Mouse (Mus musculus): ENCODE measurements at regions not wholly inside any gene's neighbourhood (a gene's known extent, or its start where the extent isn't known, plus 50 kb on each side); places are given as distances from the start of the nearest gene placed in this dataset.

- no peak for TF ChIP-seq TCF3 (IDR thresholded peaks at IDR 0.05; ENCODE audit: insufficient read length, low read depth)
- no peak for TF ChIP-seq REST (IDR thresholded peaks at IDR 0.05; ENCODE audit: insufficient read depth, insufficient read length)
- TF ChIP-seq TCF12 (IDR thresholded peaks at IDR 0.05; ENCODE audit: insufficient read depth, poor library complexity, severe bottlenecking): no peak
- TF ChIP-seq MAX (IDR thresholded peaks at IDR 0.05; ENCODE audit: low read depth): no peak
- TF ChIP-seq MYOG (IDR thresholded peaks at IDR 0.05; ENCODE audit: control insufficient read depth in 1 of 3, insufficient read depth in 1 of 3, insufficient read length in 2 of 3, low read depth in 2 of 3): no peak
- no peak for TF ChIP-seq E2F4 (IDR thresholded peaks at IDR 0.05; ENCODE audit: insufficient read depth)
- TF ChIP-seq USF1 (IDR thresholded peaks at IDR 0.05; ENCODE audit: low read depth): no peak
- no peak for TF ChIP-seq POLR2A (IDR thresholded peaks at IDR 0.05; ENCODE audit: insufficient read length, low read depth)
- no peak for TF ChIP-seq CEBPB (IDR thresholded peaks at IDR 0.05; ENCODE audit: insufficient read depth, poor library complexity, severe bottlenecking)
- TF ChIP-seq MYOD1 (IDR thresholded peaks at IDR 0.05; ENCODE audit: control insufficient read depth in 1 of 3, insufficient read length in 2 of 3, low read depth in 2 of 3): no peak
- TF ChIP-seq POLR2AphosphoS2 (IDR thresholded peaks at IDR 0.05; ENCODE audit: insufficient read length, low read depth): no peak
- no peak for TF ChIP-seq SRF (IDR thresholded peaks at IDR 0.05; ENCODE audit: control insufficient read depth, insufficient read length, low read depth)
- no peaks in the 10 kb centered on the region for H3K79me2 ChIP-seq (ENCODE audit: control insufficient read depth, insufficient read depth)
- no peak overlapping the region for H3K4me2 ChIP-seq (ENCODE audit: low read depth)
- no peak overlapping the region for H3K4me3 ChIP-seq
- no peaks in the 10 kb centered on the region for H3K27me3 ChIP-seq (ENCODE audit: control insufficient read depth, insufficient read depth, insufficient read length)
- H3ac ChIP-seq (ENCODE audit: control insufficient read depth, insufficient read length): no peak overlapping the region
- H3K36me3 ChIP-seq (ENCODE audit: control insufficient read depth, insufficient read depth): no peaks in the 10 kb centered on the region
These were observed 309.1 kb upstream of the Brinp3 start for GRCm38 (mm10) chr1:146185444-146185843.

- Histone ChIP-seq H3K4me2 (ENCODE audit: low read depth) (no peak overlapping the region), H3K27me3 (ENCODE audit: control insufficient read depth, insufficient read depth, insufficient read length) (no peaks in the 10 kb centered on the region), H3K4me3 (no peak overlapping the region), H3K36me3 (ENCODE audit: control insufficient read depth, insufficient read depth) (no peaks in the 10 kb centered on the region), H3ac (ENCODE audit: control insufficient read depth, insufficient read length) (no peak overlapping the region), H3K79me2 (ENCODE audit: control insufficient read depth, insufficient read depth) (no peaks in the 10 kb centered on the region)
- TF ChIP-seq TCF3 (IDR thresholded peaks at IDR 0.05; ENCODE audit: insufficient read length, low read depth) (no peak), MYOD1 (IDR thresholded peaks at IDR 0.05; ENCODE audit: control insufficient read depth in 1 of 3, insufficient read length in 2 of 3, low read depth in 2 of 3) (no peak), TCF12 (IDR thresholded peaks at IDR 0.05; ENCODE audit: insufficient read depth, poor library complexity, severe bottlenecking) (no peak), MAX (IDR thresholded peaks at IDR 0.05; ENCODE audit: low read depth) (no peak), USF1 (IDR thresholded peaks at IDR 0.05; ENCODE audit: low read depth) (no peak), POLR2A (IDR thresholded peaks at IDR 0.05; ENCODE audit: insufficient read length, low read depth) (no peak), MYOG (IDR thresholded peaks at IDR 0.05; ENCODE audit: control insufficient read depth in 1 of 3, insufficient read depth in 1 of 3, insufficient read length in 2 of 3, low read depth in 2 of 3) (no peak), E2F4 (IDR thresholded peaks at IDR 0.05; ENCODE audit: insufficient read depth) (no peak), REST (IDR thresholded peaks at IDR 0.05; ENCODE audit: insufficient read depth, insufficient read length) (no peak), CEBPB (IDR thresholded peaks at IDR 0.05; ENCODE audit: insufficient read depth, poor library complexity, severe bottlenecking) (no peak), SRF (IDR thresholded peaks at IDR 0.05; ENCODE audit: control insufficient read depth, insufficient read length, low read depth) (no peak), POLR2AphosphoS2 (IDR thresholded peaks at IDR 0.05; ENCODE audit: insufficient read length, low read depth) (no peak)
These were observed 282.9 kb upstream of the Brinp3 start for GRCm38 (mm10) chr1:146211646-146212045.

GRCm38 (mm10) chr1:146231487-146232466 lies 262.8 kb upstream of the Brinp3 start:
- Histone ChIP-seq H3K36me3 (ENCODE audit: control insufficient read depth, insufficient read depth) (no peaks in the 10 kb centered on the region), H3K4me2 (ENCODE audit: low read depth) (no peak overlapping the region), H3ac (ENCODE audit: control insufficient read depth, insufficient read length) (no peak overlapping the region), H3K79me2 (ENCODE audit: control insufficient read depth, insufficient read depth) (no peaks in the 10 kb centered on the region), H3K4me3 (no peak overlapping the region), H3K27me3 (ENCODE audit: control insufficient read depth, insufficient read depth, insufficient read length) (no peaks in the 10 kb centered on the region)
- TF ChIP-seq POLR2A (IDR thresholded peaks at IDR 0.05; ENCODE audit: insufficient read length, low read depth): no peak
- no peak for TF ChIP-seq TCF12 (IDR thresholded peaks at IDR 0.05; ENCODE audit: insufficient read depth, poor library complexity, severe bottlenecking)
- TF ChIP-seq REST (IDR thresholded peaks at IDR 0.05; ENCODE audit: insufficient read depth, insufficient read length): no peak
- no peak for TF ChIP-seq SRF (IDR thresholded peaks at IDR 0.05; ENCODE audit: control insufficient read depth, insufficient read length, low read depth)

- H3K4me3 ChIP-seq: no peak overlapping the region
- no peaks in the 10 kb centered on the region for H3K27me3 ChIP-seq (ENCODE audit: control insufficient read depth, insufficient read depth, insufficient read length)
- TF ChIP-seq REST (IDR thresholded peaks at IDR 0.05; ENCODE audit: insufficient read depth, insufficient read length): no peak
- TF ChIP-seq POLR2AphosphoS2 (IDR thresholded peaks at IDR 0.05; ENCODE audit: insufficient read length, low read depth): no peak
- no peak for TF ChIP-seq TCF12 (IDR thresholded peaks at IDR 0.05; ENCODE audit: insufficient read depth, poor library complexity, severe bottlenecking)
- TF ChIP-seq E2F4 (IDR thresholded peaks at IDR 0.05; ENCODE audit: insufficient read depth): no peak
- TF ChIP-seq MYOD1 (IDR thresholded peaks at IDR 0.05; ENCODE audit: control insufficient read depth in 1 of 3, insufficient read length in 2 of 3, low read depth in 2 of 3): no peak
- TF ChIP-seq POLR2A (IDR thresholded peaks at IDR 0.05; ENCODE audit: insufficient read length, low read depth): no peak
- TF ChIP-seq MAX (IDR thresholded peaks at IDR 0.05; ENCODE audit: low read depth): no peak
- H3K36me3 ChIP-seq (ENCODE audit: control insufficient read depth, insufficient read depth): no peaks in the 10 kb centered on the region
- no peak overlapping the region for H3ac ChIP-seq (ENCODE audit: control insufficient read depth, insufficient read length)
- H3K79me2 ChIP-seq (ENCODE audit: control insufficient read depth, insufficient read depth): no peaks in the 10 kb centered on the region
- no peak overlapping the region for H3K4me2 ChIP-seq (ENCODE audit: low read depth)
These were observed 234.2 kb upstream of the Brinp3 start for GRCm38 (mm10) chr1:146260400-146260799.
